Mouse (Mus musculus): ENCODE data around the gene Rab38.

DNA sequence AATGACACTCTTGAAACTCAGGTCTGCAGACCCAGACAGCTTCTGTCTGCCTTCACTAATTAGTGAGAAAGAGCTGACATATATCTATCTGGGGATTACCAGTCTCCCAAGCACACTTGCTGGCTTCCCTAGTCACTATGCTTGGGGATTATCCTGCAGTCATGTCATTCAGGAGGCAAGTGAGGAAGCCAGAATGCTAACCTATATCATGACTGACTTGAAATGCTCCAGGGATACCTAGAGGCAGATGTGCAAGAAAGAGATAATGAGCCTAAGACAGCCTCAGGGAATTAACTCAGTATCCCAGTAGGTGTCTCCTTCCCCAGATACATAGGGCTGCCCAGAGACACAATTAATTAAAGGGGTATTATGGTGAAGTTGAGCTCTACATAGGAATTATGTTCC is 106.1 kb downstream of the Rab38 start:
- no peak for TF ChIP-seq CTCF (IDR thresholded peaks at IDR 0.05; ENCODE audit: low read depth)
- TF ChIP-seq EP300 (IDR thresholded peaks at IDR 0.05; ENCODE audit: low read depth): no peak
